Mouse (Mus musculus): Measurements from ENCODE around the gene Phkg1. TPM values are rescaled to one million over a fixed set of nuclear protein-coding genes. Genes with fewer than 3 reads are reported as not detected.
"Not testable (repeated sequence)": the region's sequence is repeated elsewhere in the genome, so short reads cannot be mapped to it uniquely, and the experiment has no call there.

Phkg1 gene
- polyA plus RNA-seq, 1 experiment from 2014 or later = 0.14 TPM

- no peaks in the 10 kb centered on the region for H3K9me3 ChIP-seq (ENCODE audit: control insufficient read depth, low read length)
- no peaks in the 10 kb centered on the region for H3K4me1 ChIP-seq (replicated peaks; ENCODE audit: control insufficient read depth, insufficient read depth, low read length)
- no peak overlapping the region for H3K27ac ChIP-seq (ENCODE audit: low read depth, low read length)
- no peaks in the 10 kb centered on the region for H3K27me3 ChIP-seq (ENCODE audit: control insufficient read depth, insufficient read depth, low read length)
- ATAC-seq (ENCODE audit: low FRiP score) (no peak), DNase-seq (ENCODE audit: low spot score) (peak; percentile 40)
- H3K4me3 ChIP-seq (ENCODE audit: low read depth, low read length) = no peak overlapping the region
- no peak overlapping the region for H3K9ac ChIP-seq (ENCODE audit: low read depth, low read length)
- no peak overlapping the region for H3K4me2 ChIP-seq (replicated peaks; ENCODE audit: low read depth, low read length)
- WGBS = 27% methylated on average over 2 of the region's 2 CpGs
- H3K36me3 ChIP-seq (ENCODE audit: control insufficient read depth, insufficient read depth, low read length) = no peaks in the 10 kb centered on the region
Measured at GRCm38 (mm10) chr5:129914024-129914423, 15.7 kb upstream of the Phkg1 start.

DNA sequence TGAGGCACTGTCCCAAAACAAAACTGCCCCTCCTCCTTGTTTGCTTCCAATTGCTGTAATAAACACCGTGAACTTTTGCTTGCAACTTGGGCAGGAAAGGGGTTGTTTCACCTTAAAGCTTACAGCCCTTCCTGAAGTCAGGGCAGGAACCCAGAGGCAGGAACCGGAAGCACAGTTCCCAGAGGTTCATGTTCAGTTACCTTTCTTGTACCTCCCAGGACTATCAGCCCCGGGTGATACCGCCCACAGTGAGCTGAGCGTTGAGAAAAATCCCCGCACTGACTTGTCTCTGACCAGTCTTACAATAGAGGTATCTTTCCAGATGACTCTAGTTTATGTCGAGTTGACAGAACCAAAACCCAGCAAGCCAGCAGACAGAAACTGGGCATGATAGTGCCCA is 11.2 kb upstream of the Phkg1 start:
- no peak overlapping the region for H3K4me3 ChIP-seq (ENCODE audit: low read depth, low read length)
- H3K9ac ChIP-seq (ENCODE audit: low read depth, low read length) = no peak overlapping the region
- no peaks in the 10 kb centered on the region for H3K4me1 ChIP-seq (replicated peaks; ENCODE audit: control insufficient read depth, insufficient read depth, low read length)
- DNase-seq (ENCODE audit: low spot score) (no peak), ATAC-seq (ENCODE audit: low FRiP score) (no peak)
- no peaks in the 10 kb centered on the region for H3K36me3 ChIP-seq (ENCODE audit: control insufficient read depth, insufficient read depth, low read length)
- WGBS = 79% methylated on average over 7 of the region's 7 CpGs
- no peaks in the 10 kb centered on the region for H3K27me3 ChIP-seq (ENCODE audit: control insufficient read depth, insufficient read depth, low read length)
- H3K4me2 ChIP-seq (replicated peaks; ENCODE audit: low read depth, low read length) = no peak overlapping the region
- H3K27ac ChIP-seq (ENCODE audit: low read depth, low read length) = no peak overlapping the region
- no peaks in the 10 kb centered on the region for H3K9me3 ChIP-seq (ENCODE audit: control insufficient read depth, low read length)

- H3K4me1 ChIP-seq (replicated peaks; ENCODE audit: control insufficient read depth, insufficient read depth, low read length) = no peaks in the 10 kb centered on the region
- 70% methylated on average over 9 of the region's 9 CpGs for WGBS
- H3K4me2 ChIP-seq (replicated peaks; ENCODE audit: low read depth, low read length) = peak overlapping the region; percentile 93
- peak overlapping the region; percentile 96; the same call in 1 of the 2 replicates for H3K27ac ChIP-seq (ENCODE audit: low read depth, low read length)
- ATAC-seq (ENCODE audit: low FRiP score) = no peak
- H3K9me3 ChIP-seq (ENCODE audit: control insufficient read depth, low read length) = no peaks in the 10 kb centered on the region
- DNase-seq (ENCODE audit: low spot score) = no peak
- H3K4me3 ChIP-seq (ENCODE audit: low read depth, low read length) = peak overlapping the region; percentile 61
- H3K36me3 ChIP-seq (ENCODE audit: control insufficient read depth, insufficient read depth, low read length) = no peaks in the 10 kb centered on the region
- peak overlapping the region; percentile 79 for H3K9ac ChIP-seq (ENCODE audit: low read depth, low read length)
- no peaks in the 10 kb centered on the region for H3K27me3 ChIP-seq (ENCODE audit: control insufficient read depth, insufficient read depth, low read length)
Measured at GRCm38 (mm10) chr5:129909147-129909546, 10.8 kb upstream of the Phkg1 start.

GRCm38 (mm10) chr5:129908242-129908965 is 10.1 kb upstream of the Phkg1 start, which contains the start of gene Nupr1l:
TSS of gene Nupr1l (plus strand) at chr5:129908540.
- Histone ChIP-seq H3K4me1 (replicated peaks; ENCODE audit: control insufficient read depth, insufficient read depth, low read length) (no peaks in the 10 kb centered on the region), H3K4me3 (ENCODE audit: low read depth, low read length) (peak within 1 kb of the TSS; percentile 61), H3K4me2 (replicated peaks; ENCODE audit: low read depth, low read length) (peak within 1 kb of the TSS; percentile 93), H3K27ac (ENCODE audit: low read depth, low read length) (peak within 1 kb of the TSS; percentile 96), H3K27me3 (ENCODE audit: control insufficient read depth, insufficient read depth, low read length) (no peaks in the 10 kb centered on the region), H3K9ac (ENCODE audit: low read depth, low read length) (peak within 1 kb of the TSS; percentile 79), H3K9me3 (ENCODE audit: control insufficient read depth, low read length) (no peaks in the 10 kb centered on the region), H3K36me3 (ENCODE audit: control insufficient read depth, insufficient read depth, low read length) (no peaks in the 10 kb centered on the region)
- DNase-seq (ENCODE audit: low spot score) = peak; percentile 97
- under 1% methylated on average over 63 of the region's 63 CpGs for WGBS
- ATAC-seq (ENCODE audit: low FRiP score) = peak; percentile 98

GRCm38 (mm10) chr5:129907775-129908174 is 9.4 kb upstream of the Phkg1 start:
- peak overlapping the region; percentile 61 for H3K4me3 ChIP-seq (ENCODE audit: low read depth, low read length)
- ATAC-seq (ENCODE audit: low FRiP score) = no peak
- no peaks in the 10 kb centered on the region for H3K36me3 ChIP-seq (ENCODE audit: control insufficient read depth, insufficient read depth, low read length)
- H3K4me2 ChIP-seq (replicated peaks; ENCODE audit: low read depth, low read length) = peak overlapping the region; percentile 93
- H3K27me3 ChIP-seq (ENCODE audit: control insufficient read depth, insufficient read depth, low read length) = no peaks in the 10 kb centered on the region
- peak overlapping the region; percentile 96; the same call in 1 of the 2 replicates for H3K27ac ChIP-seq (ENCODE audit: low read depth, low read length)
- H3K9me3 ChIP-seq (ENCODE audit: control insufficient read depth, low read length) = no peaks in the 10 kb centered on the region
- no peak overlapping the region; the same call in 1 of the 2 replicates for H3K9ac ChIP-seq (ENCODE audit: low read depth, low read length)
- H3K4me1 ChIP-seq (replicated peaks; ENCODE audit: control insufficient read depth, insufficient read depth, low read length) = no peaks in the 10 kb centered on the region
- 34% methylated on average over 4 of the region's 4 CpGs for WGBS
- no peak for DNase-seq (ENCODE audit: low spot score)

- H3K27me3 ChIP-seq (ENCODE audit: control insufficient read depth, insufficient read depth, low read length) = no peaks in the 10 kb centered on the region
- DNase-seq (ENCODE audit: low spot score) (peak; percentile 90), ATAC-seq (ENCODE audit: low FRiP score) (peak; percentile 98)
- no peaks in the 10 kb centered on the region for H3K9me3 ChIP-seq (ENCODE audit: control insufficient read depth, low read length)
- peak within 1 kb of the TSS; percentile 55 for H3K9ac ChIP-seq (ENCODE audit: low read depth, low read length)
- H3K4me2 ChIP-seq (replicated peaks; ENCODE audit: low read depth, low read length) = peak within 1 kb of the TSS; percentile 64
- H3K27ac ChIP-seq (ENCODE audit: low read depth, low read length) = no peak within 1 kb of the TSS
- no peaks in the 10 kb centered on the region for H3K36me3 ChIP-seq (ENCODE audit: control insufficient read depth, insufficient read depth, low read length)
- H3K4me1 ChIP-seq (replicated peaks; ENCODE audit: control insufficient read depth, insufficient read depth, low read length) = no peaks in the 10 kb centered on the region
- peak within 1 kb of the TSS; percentile 50 for H3K4me3 ChIP-seq (ENCODE audit: low read depth, low read length)
- 2% methylated on average over 44 of the region's 44 CpGs for WGBS
Measured at GRCm38 (mm10) chr5:129895198-129896088, 2.9 kb downstream of the Phkg1 start, which contains the start of gene Zbed5. TSS of gene Zbed5 (plus strand) at chr5:129895723.

- H3K36me3 ChIP-seq (ENCODE audit: control insufficient read depth, insufficient read depth, low read length); H3K9me3 ChIP-seq (ENCODE audit: control insufficient read depth, low read length); H3K9ac ChIP-seq (ENCODE audit: low read depth, low read length); H3K4me3 ChIP-seq (ENCODE audit: low read depth, low read length); DNase-seq (ENCODE audit: low spot score); ATAC-seq (ENCODE audit: low FRiP score); H3K27ac ChIP-seq (ENCODE audit: low read depth, low read length); H3K4me1 ChIP-seq (replicated peaks; ENCODE audit: control insufficient read depth, insufficient read depth, low read length); H3K4me2 ChIP-seq (replicated peaks; ENCODE audit: low read depth, low read length); H3K27me3 ChIP-seq (ENCODE audit: control insufficient read depth, insufficient read depth, low read length): not testable (repeated sequence)
- WGBS = 88% methylated on average over 4 of the region's 7 CpGs
Measured at GRCm38 (mm10) chr5:129890390-129890789, 8.0 kb downstream of the Phkg1 start.

GRCm38 (mm10) chr5:129886911-129887636 is 11.3 kb downstream of the Phkg1 start, which contains the start of gene Chchd2:
TSS of gene Chchd2 (minus strand) at chr5:129887470.
- WGBS = under 1% methylated on average over 46 of the region's 46 CpGs
- no peaks in the 10 kb centered on the region for H3K9me3 ChIP-seq (ENCODE audit: control insufficient read depth, low read length)
- no peaks in the 10 kb centered on the region; the same call in 1 of the 2 replicates for H3K4me1 ChIP-seq (replicated peaks; ENCODE audit: control insufficient read depth, insufficient read depth, low read length)
- peak within 1 kb of the TSS; percentile 82 for H3K4me3 ChIP-seq (ENCODE audit: low read depth, low read length)
- H3K27ac ChIP-seq (ENCODE audit: low read depth, low read length) = peak within 1 kb of the TSS; percentile 90
- no peaks in the 10 kb centered on the region for H3K27me3 ChIP-seq (ENCODE audit: control insufficient read depth, insufficient read depth, low read length)
- peak within 1 kb of the TSS; percentile 66 for H3K4me2 ChIP-seq (replicated peaks; ENCODE audit: low read depth, low read length)
- peak within 1 kb of the TSS; percentile 91 for H3K9ac ChIP-seq (ENCODE audit: low read depth, low read length)
- DNase-seq (ENCODE audit: low spot score) (peak; percentile 96), ATAC-seq (ENCODE audit: low FRiP score) (peak; percentile 100)
- peaks cover 4% of the 10 kb centered on the region; the same call in 1 of the 2 replicates for H3K36me3 ChIP-seq (ENCODE audit: control insufficient read depth, insufficient read depth, low read length)

Measured in hindbrain, embryonic 11.5 days (tissue).